Mouse (Mus musculus) heart, embryonic 12.5 days (tissue): ENCODE data around the gene Trim7. TPM values are rescaled to one million over a fixed set of nuclear protein-coding genes. Genes with fewer than 3 reads are reported as not detected.
"Not testable (repeated sequence)": the region's sequence is repeated elsewhere in the genome, so short reads cannot be mapped to it uniquely, and the experiment has no call there.

Source experiments
- ATAC-seq: fragments of 200-750 bp; cut with Nextera tagmentation; 2 replicates; pipeline ENCODE4 v1.8.0; 2017; ENCODE audit warnings: moderate TSS enrichment, moderate library complexity; ENCODE audit not compliant: insufficient number of reproducible peaks, low FRiP score
- H3K27ac ChIP-seq: fragments of 300-500 bp; sonication (generic); 2 replicates; pipeline ENCODE4 v1.5.1; 2016; ENCODE audit warnings: mild to moderate bottlenecking, moderate library complexity; ENCODE audit not compliant: poor library complexity, severe bottlenecking
- H3K27me3 ChIP-seq: fragments of 300-500 bp; sonication (generic); replicated peaks from 2 replicates; pipeline ENCODE4 v1.6.1; 2016; ENCODE audit warnings: mild to moderate bottlenecking, moderate library complexity
- H3K36me3 ChIP-seq: fragments of 300-500 bp; sonication (generic); 2 replicates; pipeline ENCODE4 v1.6.1; 2016; ENCODE audit warnings: mild to moderate bottlenecking, moderate library complexity
- H3K4me1 ChIP-seq: fragments of 300-500 bp; sonication (generic); replicated peaks from 2 replicates; pipeline ENCODE4 v1.6.1; 2016; ENCODE audit warnings: mild to moderate bottlenecking
- H3K4me2 ChIP-seq: fragments of 300-500 bp; sonication (generic); 2 replicates; pipeline ENCODE4 v1.6.1; 2016; ENCODE audit warnings: mild to moderate bottlenecking, moderate library complexity
- H3K4me3 ChIP-seq: fragments of 300-500 bp; sonication (generic); 2 replicates; pipeline ENCODE4 v1.5.1; 2016; ENCODE audit warnings: mild to moderate bottlenecking
- H3K9ac ChIP-seq: fragments of 300-500 bp; sonication (generic); 2 replicates; pipeline ENCODE4 v1.6.1; 2016; ENCODE audit warnings: mild to moderate bottlenecking, moderate library complexity
- H3K9me3 ChIP-seq: fragments of 300-500 bp; sonication (generic); replicated peaks from 2 replicates; pipeline ENCODE4 v1.6.1; 2016; ENCODE audit warnings: mild to moderate bottlenecking, moderate library complexity
- WGBS: fragments of 180-500 bp; shearing (Covaris S2); methylation state at CpG from one replicate; pipeline ENCODE4 v1.1.7; 2016; 5-methylcytosine and 5-hydroxymethylcytosine counted together
- polyA plus RNA-seq: library from polyadenylated mRNA; unstranded; fragments of >200 nt; fragmentation: Nextera tagmentation; extraction: Ambion mirVana; gene quantifications from 2 replicates; pipeline ENCODE4 v1.2.1, GENCODE M21; 2016

Trim7 gene
- polyA plus RNA-seq, 1 experiment from 2014 or later, result 0.52 TPM

DNA sequence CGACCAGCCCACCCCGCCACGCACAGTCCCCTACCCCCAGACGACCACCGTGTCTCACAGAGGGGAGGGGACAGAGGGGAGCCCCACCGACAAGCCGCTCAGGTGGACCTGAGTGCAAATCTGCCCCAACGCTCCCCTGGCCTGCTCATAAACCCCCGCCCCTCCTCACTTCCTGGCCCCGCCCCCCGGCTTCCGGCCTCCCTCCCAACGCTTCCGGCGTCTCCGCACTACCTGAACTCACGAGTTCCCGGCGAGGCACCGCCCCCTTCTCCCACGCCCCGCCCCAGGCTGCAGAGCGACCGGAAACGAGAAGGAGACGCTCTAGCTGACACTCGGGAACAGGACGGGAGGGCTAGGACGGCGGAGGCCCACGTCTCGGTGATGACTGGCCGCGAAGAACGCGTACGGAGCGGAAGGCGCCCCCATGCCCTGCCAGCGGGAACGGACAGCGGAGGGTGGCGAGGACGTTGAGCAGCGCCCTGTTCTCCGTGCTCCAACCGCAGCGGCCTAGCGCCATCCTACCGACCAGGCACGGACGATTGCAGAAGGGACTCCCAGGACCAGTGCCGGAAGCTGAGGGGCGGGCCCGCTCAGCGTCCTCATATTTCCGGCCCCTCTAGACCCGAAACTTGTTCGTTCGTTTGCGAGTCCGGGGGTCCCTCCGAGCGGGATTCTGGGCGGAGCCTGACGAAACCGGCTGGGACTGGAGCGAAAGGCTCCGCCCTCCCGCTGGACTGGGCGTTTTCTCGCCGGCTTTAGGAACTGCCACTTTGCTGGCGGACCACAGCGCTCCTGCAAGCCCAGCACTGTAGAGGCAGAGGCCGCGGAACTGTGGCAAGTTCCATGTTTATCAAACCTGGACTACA, 8.9 kb upstream of the Trim7 start, which contains the start of gene Trim41:
TSS of gene Trim41 (minus strand) at position 554 of the 866 bp plus-strand sequence.
- Histone ChIP-seq H3K4me2 (peak within 1 kb of the TSS; percentile 82), H3K36me3 (peaks cover 8% of the 10 kb centered on the region), H3K27ac (peak within 1 kb of the TSS; percentile 94), H3K4me3 (peak within 1 kb of the TSS; percentile 91), H3K4me1 (peaks cover 15% of the 10 kb centered on the region), H3K27me3 (no peaks in the 10 kb centered on the region), H3K9me3 (no peaks in the 10 kb centered on the region), H3K9ac (peak within 1 kb of the TSS; percentile 92)
- WGBS, result under 1% methylated on average over 73 of the region's 77 CpGs
- ATAC-seq, result peak; percentile 97

DNA sequence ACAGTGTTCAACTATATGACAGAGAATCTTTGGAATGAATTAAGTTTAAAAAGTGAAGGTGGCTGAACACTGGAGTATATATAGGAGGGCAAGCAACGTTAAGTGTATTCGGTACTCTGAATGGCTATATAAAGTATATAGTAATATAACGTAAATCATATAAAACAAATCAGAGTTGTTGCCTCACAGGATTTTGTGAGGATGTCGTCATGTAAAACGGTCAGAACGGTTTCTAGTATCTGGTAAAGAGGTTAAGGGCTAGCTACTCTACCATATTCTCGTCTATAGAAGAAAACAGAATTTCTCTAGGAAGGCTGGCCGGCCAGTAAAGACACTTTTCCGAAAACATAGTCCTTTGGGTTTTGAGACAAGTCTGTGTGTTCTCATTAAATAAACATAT, 8.1 kb upstream of the Trim7 start:
- peak overlapping the region; percentile 92 for H3K9ac ChIP-seq
- peak overlapping the region; percentile 91 for H3K4me3 ChIP-seq
- peak overlapping the region; percentile 94 for H3K27ac ChIP-seq
- no peak for ATAC-seq
- H3K4me2 ChIP-seq, result peak overlapping the region; percentile 82
- H3K4me1 ChIP-seq, result peaks cover 15% of the 10 kb centered on the region
- H3K9me3 ChIP-seq, result no peaks in the 10 kb centered on the region
- no peaks in the 10 kb centered on the region; the same call in 1 of the 2 replicates for H3K36me3 ChIP-seq
- no peaks in the 10 kb centered on the region for H3K27me3 ChIP-seq
- WGBS, result 7% methylated on average over 9 of the region's 9 CpGs

DNA sequence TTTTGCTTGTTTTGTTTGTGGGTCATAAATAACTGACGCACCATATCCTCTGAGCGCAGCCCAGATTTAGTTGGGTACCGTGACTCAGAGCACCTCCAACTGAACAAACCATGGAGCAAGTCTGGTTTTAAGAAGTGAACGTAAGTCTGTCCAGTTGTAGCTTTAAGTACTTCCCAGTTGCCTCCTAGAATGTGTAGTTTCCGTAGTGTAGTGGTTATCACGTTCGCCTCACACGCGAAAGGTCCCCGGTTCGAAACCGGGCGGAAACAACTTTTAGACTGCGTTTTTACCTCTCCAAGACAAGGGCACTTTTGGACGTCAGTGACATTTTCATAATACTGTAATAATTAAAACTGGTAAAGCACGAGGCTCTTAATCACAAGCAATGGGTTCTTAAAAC, 7.6 kb upstream of the Trim7 start:
- peaks cover 15% of the 10 kb centered on the region for H3K4me1 ChIP-seq
- H3K9me3 ChIP-seq, result no peaks in the 10 kb centered on the region
- H3K27me3 ChIP-seq, result no peaks in the 10 kb centered on the region
- H3K36me3 ChIP-seq, result no peaks in the 10 kb centered on the region
- WGBS, result under 1% methylated on average over 16 of the region's 16 CpGs
- peak overlapping the region; percentile 31; the same call in 1 of the 2 replicates for H3K9ac ChIP-seq
- peak overlapping the region; percentile 82 for H3K4me2 ChIP-seq
- peak overlapping the region; percentile 91 for H3K4me3 ChIP-seq
- H3K27ac ChIP-seq, result peak overlapping the region; percentile 94; the same call in 1 of the 2 replicates
- ATAC-seq, result 0 out of 2 replicates have a peak, but pooled peaks have one; percentile 5

DNA sequence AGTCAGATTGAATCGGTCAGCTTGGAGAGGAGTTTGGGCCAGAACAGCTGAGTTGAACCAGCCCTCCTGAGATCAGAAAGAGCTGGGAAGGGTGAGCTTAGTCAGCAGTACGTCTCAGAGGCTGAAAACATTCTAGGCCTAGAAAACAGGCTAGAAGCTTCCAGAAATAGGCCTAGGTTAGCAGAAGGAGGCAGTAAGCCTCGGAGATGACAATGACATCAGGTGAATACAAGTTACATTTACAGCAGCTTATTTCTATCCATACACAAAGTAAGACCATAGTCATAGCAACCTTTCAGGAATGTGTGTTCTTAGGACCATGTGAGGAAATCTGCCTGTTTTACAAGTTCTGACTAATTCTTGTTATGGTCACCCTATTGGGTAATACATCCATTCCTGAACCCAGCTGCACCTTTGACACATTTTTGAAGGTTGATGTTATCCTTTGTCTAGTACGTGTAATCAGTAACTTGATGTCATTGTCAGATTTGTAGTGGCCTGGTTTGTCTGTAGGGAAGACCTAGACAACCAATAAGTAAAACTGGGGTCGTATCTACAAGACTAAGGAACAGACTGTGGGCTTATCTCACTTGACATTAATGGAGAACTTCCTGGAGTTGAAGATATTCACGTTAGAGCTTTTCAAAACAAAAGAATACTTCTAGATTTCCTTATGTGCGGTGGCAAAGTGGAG, 6.2 kb upstream of the Trim7 start:
- 57% methylated on average over 7 of the region's 7 CpGs for WGBS
- Histone ChIP-seq H3K4me2 (no peak overlapping the region), H3K9ac (no peak overlapping the region), H3K4me1 (peaks cover 23% of the 10 kb centered on the region), H3K36me3 (no peaks in the 10 kb centered on the region), H3K9me3 (no peaks in the 10 kb centered on the region), H3K4me3 (no peak overlapping the region), H3K27ac (peak overlapping the region; percentile 70; the same call in 1 of the 2 replicates), H3K27me3 (peaks cover 8% of the 10 kb centered on the region)
- no peak for ATAC-seq

DNA sequence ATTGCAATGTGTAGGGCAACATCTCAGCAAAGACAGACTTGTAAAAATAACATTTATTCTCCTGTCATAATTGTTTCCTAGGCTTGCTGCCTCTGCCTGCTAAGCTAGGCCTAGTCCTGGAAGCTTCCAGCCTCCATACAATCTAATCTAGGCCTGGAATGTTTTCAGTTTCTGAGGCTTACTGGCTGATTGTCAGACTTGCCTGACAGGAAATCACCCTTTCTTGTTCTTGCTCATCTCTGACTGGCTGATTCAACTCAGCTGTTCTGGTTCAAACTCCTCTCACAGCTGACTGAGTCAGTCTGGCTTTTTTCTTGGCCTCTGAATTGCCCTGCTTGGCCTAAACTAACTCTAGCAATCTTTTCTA, 5.6 kb upstream of the Trim7 start:
- peak overlapping the region; percentile 70 for H3K27ac ChIP-seq
- no peak overlapping the region for H3K4me2 ChIP-seq
- H3K4me1 ChIP-seq, result peaks cover 21% of the 10 kb centered on the region
- H3K9me3 ChIP-seq, result no peaks in the 10 kb centered on the region
- H3K4me3 ChIP-seq, result no peak overlapping the region
- no peak overlapping the region for H3K9ac ChIP-seq
- H3K27me3 ChIP-seq, result peaks cover 11% of the 10 kb centered on the region
- no peaks in the 10 kb centered on the region for H3K36me3 ChIP-seq
- ATAC-seq, result no peak

DNA sequence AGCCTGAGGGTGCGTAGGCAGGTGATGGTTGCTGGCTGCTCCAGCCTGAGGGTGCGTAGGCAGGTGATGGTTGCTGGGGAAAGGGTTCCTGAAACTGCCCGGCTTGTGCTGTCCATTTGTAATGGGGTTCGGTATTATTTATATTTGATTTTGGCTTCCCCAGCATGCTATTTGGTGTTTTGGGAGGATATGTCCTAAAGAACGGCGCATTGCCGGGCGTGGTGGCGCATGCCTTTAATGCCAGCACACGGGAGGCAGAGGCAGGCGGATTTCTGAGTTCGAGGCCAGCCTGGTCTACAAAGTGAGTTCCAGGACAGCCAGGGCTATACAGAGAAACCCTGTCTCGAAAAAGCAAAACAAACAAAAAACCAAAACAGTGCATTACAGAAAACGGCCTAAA, 4.6 kb upstream of the Trim7 start:
- H3K27ac ChIP-seq, H3K4me3 ChIP-seq, H3K4me2 ChIP-seq, H3K9me3 ChIP-seq, H3K36me3 ChIP-seq, ATAC-seq, H3K9ac ChIP-seq: not testable (repeated sequence)
- H3K4me1 ChIP-seq, result peaks cover 11% of the 10 kb centered on the region
- 82% methylated on average over 14 of the region's 14 CpGs for WGBS
- peaks cover 11% of the 10 kb centered on the region for H3K27me3 ChIP-seq

DNA sequence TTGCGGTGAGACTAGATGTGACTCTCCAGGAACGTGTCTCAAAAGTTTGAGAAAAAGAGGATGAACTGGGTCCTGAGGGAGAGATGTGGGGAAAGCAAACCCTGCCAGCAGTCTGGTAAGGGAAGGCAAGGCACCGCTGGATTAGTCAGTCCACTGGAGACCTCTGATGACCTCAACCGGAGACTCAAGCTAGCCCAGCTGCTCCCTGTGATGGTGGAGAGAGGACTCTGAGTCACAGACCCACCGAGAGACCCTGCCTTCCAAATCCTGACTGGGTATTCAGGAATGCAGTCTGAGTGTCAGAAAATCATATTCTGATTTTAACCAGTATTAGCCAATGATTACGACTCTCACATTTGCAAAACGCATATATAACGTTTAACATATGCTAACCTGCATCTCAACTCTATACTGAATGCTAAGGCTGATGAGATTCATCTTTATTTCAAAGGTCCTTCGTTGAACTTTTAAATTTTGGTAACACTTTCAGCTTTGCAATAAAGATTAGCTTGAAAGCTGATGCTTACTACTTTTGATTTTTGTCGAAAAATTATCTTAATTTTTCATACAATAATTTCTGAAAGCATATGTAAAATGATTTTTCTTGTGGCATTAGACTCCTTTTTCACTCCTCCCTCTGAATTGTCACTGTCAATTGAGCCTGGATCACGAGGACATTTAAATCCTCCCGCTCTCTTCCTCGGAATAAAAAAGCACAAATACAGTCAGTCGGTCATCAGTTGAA, 3.0 kb upstream of the Trim7 start:
- Histone ChIP-seq H3K4me3 (peak overlapping the region; percentile 52), H3K36me3 (no peaks in the 10 kb centered on the region), H3K27ac (no peak overlapping the region), H3K9me3 (peaks cover 4% of the 10 kb centered on the region; the same call in 1 of the 2 replicates), H3K9ac (no peak overlapping the region), H3K4me2 (peak overlapping the region; percentile 88), H3K27me3 (peaks cover 11% of the 10 kb centered on the region), H3K4me1 (peaks cover 17% of the 10 kb centered on the region)
- ATAC-seq, result no peak
- 29% methylated on average over 14 of the region's 14 CpGs for WGBS

DNA sequence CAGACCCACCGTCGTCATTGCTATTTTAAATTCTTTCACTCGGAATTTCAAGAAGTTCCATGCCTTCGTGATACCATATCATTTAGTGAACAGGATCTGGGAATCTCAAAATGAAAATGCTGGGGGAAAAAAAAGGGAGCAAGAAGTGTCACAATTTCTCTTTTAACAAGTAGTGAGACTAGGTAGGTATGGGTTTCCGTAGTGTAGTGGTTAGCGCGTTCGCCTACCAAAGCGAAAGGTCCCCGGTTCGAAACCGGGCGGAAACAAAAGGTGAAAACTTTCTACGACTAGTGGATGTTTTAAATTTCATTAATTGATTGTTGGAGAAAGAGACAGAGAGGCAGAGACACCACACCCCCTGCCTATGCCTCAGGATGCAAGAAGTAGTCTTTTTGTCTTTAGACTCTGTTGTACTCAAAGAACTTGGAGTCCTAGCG, 2.4 kb upstream of the Trim7 start:
- Histone ChIP-seq H3K27ac (no peak overlapping the region), H3K27me3 (peaks cover 11% of the 10 kb centered on the region), H3K4me3 (peak overlapping the region; percentile 52), H3K4me1 (peaks cover 17% of the 10 kb centered on the region), H3K36me3 (no peaks in the 10 kb centered on the region), H3K9me3 (peaks cover 4% of the 10 kb centered on the region; the same call in 1 of the 2 replicates), H3K9ac (peak overlapping the region; percentile 61), H3K4me2 (peak overlapping the region; percentile 88)
- 0 out of 2 replicates have a peak, but pooled peaks have one; percentile 9 for ATAC-seq
- 1% methylated on average over 15 of the region's 15 CpGs for WGBS

DNA sequence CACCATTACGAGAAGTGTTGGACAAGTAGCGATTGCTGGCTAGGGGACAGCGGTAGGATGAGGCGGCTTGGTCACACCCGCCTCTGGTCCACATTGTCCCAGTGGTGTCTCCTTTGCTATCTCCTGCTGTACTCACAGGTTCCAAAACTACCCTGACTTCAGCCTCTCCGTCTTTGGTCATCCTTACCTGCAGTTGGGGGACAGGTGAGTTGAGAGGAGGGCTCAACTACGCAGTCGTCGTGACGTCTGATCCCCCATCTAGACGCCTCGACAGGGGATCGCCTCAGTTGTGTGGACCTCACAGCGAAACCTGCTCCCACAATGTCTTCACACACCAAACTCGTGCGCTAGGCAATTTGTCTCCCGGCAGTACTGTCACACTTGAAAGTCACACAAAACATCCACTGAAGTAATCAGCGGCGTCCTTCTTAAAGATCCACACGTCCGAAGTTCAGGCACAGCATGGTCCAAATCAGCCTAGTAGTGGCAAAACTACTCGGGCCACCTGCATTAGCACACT, 1.6 kb upstream of the Trim7 start:
- peaks cover 4% of the 10 kb centered on the region; the same call in 1 of the 2 replicates for H3K9me3 ChIP-seq
- H3K4me2 ChIP-seq, result peak overlapping the region; percentile 88
- ATAC-seq, result no peak
- 6% methylated on average over 22 of the region's 22 CpGs for WGBS
- H3K36me3 ChIP-seq, result no peaks in the 10 kb centered on the region
- H3K27me3 ChIP-seq, result peaks cover 11% of the 10 kb centered on the region
- H3K4me3 ChIP-seq, result peak overlapping the region; percentile 52
- no peak overlapping the region for H3K27ac ChIP-seq
- H3K4me1 ChIP-seq, result peaks cover 17% of the 10 kb centered on the region
- peak overlapping the region; percentile 43 for H3K9ac ChIP-seq

DNA sequence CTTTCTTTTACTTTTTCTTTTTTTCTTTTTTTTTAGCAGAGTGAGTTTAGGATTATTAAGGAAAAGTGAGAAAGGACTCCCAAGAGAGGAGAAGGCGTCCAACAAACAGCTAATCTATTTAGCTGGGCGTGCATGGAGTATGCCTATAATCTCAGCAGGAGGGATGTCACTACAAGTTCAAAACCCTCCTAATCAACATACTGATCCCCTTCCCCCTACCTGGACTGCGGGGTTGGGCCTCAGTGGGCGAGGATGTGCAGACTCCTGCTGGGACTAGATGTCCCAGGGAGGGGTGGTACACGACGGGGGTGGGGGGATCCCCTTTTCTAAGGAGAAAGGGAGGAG, 784 bp downstream of the Trim7 start:
- H3K9me3 ChIP-seq, result peaks cover 4% of the 10 kb centered on the region; the same call in 1 of the 2 replicates
- H3K36me3 ChIP-seq, result no peaks in the 10 kb centered on the region
- peaks cover 23% of the 10 kb centered on the region for H3K4me1 ChIP-seq
- no peak for ATAC-seq
- H3K4me3 ChIP-seq, result peak overlapping the region; percentile 51
- peak overlapping the region; percentile 74 for H3K4me2 ChIP-seq
- H3K27ac ChIP-seq, result no peak overlapping the region
- peaks cover 11% of the 10 kb centered on the region for H3K27me3 ChIP-seq
- peak overlapping the region; percentile 63 for H3K9ac ChIP-seq
- 2% methylated on average over 6 of the region's 6 CpGs for WGBS
